Mouse (Mus musculus) mouse trophoblast stem cell (cell line): ENCODE data around the gene Rbm20.

Source experiments
- in situ Hi-C, 2 experiments: fragments of 300-500 bp; cut with MseI, MboI; formaldehyde crosslinking; loops; 2 replicates in 1 of 2; 3 replicates in 1 of 2; pipeline ENCODE4 v1.15.1; 2025

Gene Rbm20

GRCm38 (mm10) chr19:53754421-53754830 lies 77.3 kb downstream of the Rbm20 start:
- in situ Hi-C loops = loop anchor here in 1 of 2 experiments (5.0 kb wide), 1 partner anchor 107 kb away; no protein-coding TSS in a partner anchor

GRCm38 (mm10) chr19:53755346-53755745 lies 78.2 kb downstream of the Rbm20 start:
- in situ Hi-C loops = no loop called here

GRCm38 (mm10) chr19:53757432-53758109 lies 80.5 kb downstream of the Rbm20 start:
- in situ Hi-C loops = no loop called here

GRCm38 (mm10) chr19:53758881-53759418 lies 81.8 kb downstream of the Rbm20 start:
- in situ Hi-C loops = no loop called here

GRCm38 (mm10) chr19:53760125-53761101 lies 83.3 kb downstream of the Rbm20 start:
- in situ Hi-C loops = no loop called here

- in situ Hi-C loops = no loop called here
These were observed 85.8 kb downstream of the Rbm20 start for GRCm38 (mm10) chr19:53762749-53763438.

- in situ Hi-C loops = no loop called here
These were observed 87.8 kb downstream of the Rbm20 start for GRCm38 (mm10) chr19:53764688-53765478.

GRCm38 (mm10) chr19:53768478-53768877 lies 91.4 kb downstream of the Rbm20 start:
- in situ Hi-C loops = no loop called here

- in situ Hi-C loops = no loop called here
These were observed 97.0 kb downstream of the Rbm20 start for GRCm38 (mm10) chr19:53773937-53774640.

GRCm38 (mm10) chr19:53774641-53775350 lies 97.7 kb downstream of the Rbm20 start:
- in situ Hi-C loops = no loop called here

GRCm38 (mm10) chr19:53779402-53779801 lies 102.3 kb downstream of the Rbm20 start:
- in situ Hi-C loops = no loop called here

GRCm38 (mm10) chr19:53779818-53780217 lies 102.7 kb downstream of the Rbm20 start:
- in situ Hi-C loops = no loop called here

- in situ Hi-C loops = no loop called here
These were observed 103.9 kb downstream of the Rbm20 start for GRCm38 (mm10) chr19:53780752-53781602.

- in situ Hi-C loops = no loop called here
These were observed 104.7 kb downstream of the Rbm20 start for GRCm38 (mm10) chr19:53781826-53782225.

- in situ Hi-C loops = no loop called here
These were observed 108.2 kb downstream of the Rbm20 start for GRCm38 (mm10) chr19:53785352-53785751.

GRCm38 (mm10) chr19:53786239-53786638 lies 109.1 kb downstream of the Rbm20 start:
- in situ Hi-C loops = no loop called here

- in situ Hi-C loops = no loop called here
These were observed 109.7 kb downstream of the Rbm20 start for GRCm38 (mm10) chr19:53786836-53787235.

- in situ Hi-C loops = no loop called here
These were observed 111.7 kb downstream of the Rbm20 start for GRCm38 (mm10) chr19:53788621-53789331.
